Mouse (Mus musculus) left cerebral cortex, postnatal 10 days (tissue): ENCODE measurements around the gene Mettl22. TPM values are rescaled to one million over a fixed set of nuclear protein-coding genes. Genes with fewer than 3 reads are reported as not detected.

Source experiments
- DNase-seq, 2 experiments: peaks; one replicate each; pipeline ENCODE4 v3.0.0; 2021 to 2022; ENCODE audit warnings: low spot score in 2 of 2, mixed read lengths in 1 of 2; ENCODE audit errors: extremely low spot score in 1 of 2
- intact Hi-C: fragments of 180-260 bp; cut with DNase I; formaldehyde crosslinking; loops from one replicate; pipeline ENCODE4 v1.15.1; 2025
- total RNA-seq, 2 experiments: library from RNA; stranded (reverse); gene quantifications; 2 replicates each; pipeline ENCODE4 v1.2.3; 2021

Gene Mettl22
- 10 to 100 TPM; 35.5 to 37.6 TPM for total RNA-seq

DNA sequence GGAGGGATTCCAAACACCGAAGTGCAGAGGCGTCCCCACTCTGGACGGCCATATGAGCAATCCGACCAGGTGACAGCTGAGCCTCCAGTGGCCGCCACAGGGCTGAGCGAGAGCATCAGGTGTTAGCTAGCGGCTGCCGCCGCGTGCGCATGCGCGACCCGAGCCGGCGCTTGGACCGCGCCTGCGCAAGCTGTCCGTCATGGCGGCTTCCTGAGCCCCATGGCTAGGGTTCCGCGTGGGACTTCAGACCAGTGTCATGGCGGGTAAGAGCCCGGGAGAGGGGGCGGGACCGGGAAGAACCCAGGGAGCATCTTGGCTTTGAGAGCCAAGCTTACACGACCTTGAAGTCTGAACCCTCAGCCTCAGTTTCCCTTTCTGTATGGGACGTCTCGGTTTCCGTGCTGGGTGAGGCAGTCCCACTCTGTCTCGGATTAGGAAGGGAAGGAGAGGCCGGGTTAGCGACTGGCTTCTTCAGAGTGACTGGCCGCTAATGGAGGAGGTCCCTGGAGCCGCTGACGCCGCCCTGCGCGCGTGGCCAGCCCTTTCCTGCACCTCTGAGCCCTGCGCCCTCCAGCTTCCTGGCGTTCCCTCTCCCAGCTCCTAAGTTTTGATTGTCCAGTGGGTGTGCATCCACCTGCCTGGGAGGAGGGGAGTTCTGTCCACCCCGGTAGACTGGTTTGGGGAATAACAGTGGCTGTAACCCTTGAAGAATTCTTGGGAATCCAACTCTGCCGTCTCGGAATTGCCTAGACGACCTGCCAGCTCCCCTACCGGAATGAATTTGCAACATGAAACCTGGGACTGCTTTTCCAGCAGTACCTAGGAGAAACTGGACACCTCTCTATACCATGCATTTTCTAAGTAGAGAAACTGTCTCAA, at the start of gene Mettl22:
TSS of gene Mettl22 (plus strand) at position 186 of the 879 bp plus-strand sequence.
- DNase-seq: peak; percentile 86 to 94
- intact Hi-C loops: loop anchor here (5.0 kb wide), 1 partner anchor 59 kb away; no protein-coding TSS in a partner anchor

DNA sequence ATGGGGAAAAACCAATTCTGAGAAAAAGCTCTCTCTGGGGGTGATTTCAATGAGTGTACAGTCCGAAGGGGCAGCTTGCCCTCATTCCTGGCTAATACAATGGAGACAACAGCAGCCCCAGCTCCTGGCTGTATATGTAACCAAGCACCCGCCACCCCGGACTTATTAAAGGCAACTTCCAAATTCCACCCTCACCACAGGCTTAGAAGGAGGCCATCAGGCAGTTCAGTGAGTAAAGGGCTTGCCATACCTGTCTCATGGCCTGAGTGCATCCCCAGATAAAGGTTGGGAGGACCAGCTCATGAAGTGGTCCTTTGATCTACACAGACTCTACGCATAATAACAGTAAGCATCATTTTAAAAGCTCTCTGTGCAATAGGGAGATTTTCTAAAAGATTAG, 49.7 kb upstream of the Mettl22 start:
- intact Hi-C loops: no loop called here
- DNase-seq: no peak

DNA sequence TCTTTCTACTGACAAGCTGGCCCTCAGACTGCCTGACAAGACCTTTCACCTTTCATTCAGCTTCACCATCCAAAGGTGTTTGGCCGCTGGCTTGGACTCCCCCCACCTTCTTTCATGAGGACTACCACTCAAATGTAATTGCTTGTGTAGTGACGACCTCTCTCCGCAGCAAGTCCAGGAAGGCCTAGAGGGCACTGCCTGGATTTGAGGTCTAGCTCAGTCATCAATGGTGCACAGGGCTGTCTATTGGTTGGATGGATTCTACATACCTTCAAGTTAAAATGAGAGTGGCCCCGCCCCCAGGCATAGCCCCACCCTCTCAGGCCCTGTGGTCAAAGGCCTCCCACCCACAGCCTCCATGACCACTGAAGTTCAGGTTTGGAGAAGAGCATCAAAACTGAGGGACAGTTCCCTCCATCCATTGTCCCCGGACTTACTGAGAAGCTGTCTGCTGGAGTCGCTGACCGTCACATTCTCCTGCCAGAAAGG, 46.9 kb upstream of the Mettl22 start:
- intact Hi-C loops: no loop called here
- DNase-seq: no peak

DNA sequence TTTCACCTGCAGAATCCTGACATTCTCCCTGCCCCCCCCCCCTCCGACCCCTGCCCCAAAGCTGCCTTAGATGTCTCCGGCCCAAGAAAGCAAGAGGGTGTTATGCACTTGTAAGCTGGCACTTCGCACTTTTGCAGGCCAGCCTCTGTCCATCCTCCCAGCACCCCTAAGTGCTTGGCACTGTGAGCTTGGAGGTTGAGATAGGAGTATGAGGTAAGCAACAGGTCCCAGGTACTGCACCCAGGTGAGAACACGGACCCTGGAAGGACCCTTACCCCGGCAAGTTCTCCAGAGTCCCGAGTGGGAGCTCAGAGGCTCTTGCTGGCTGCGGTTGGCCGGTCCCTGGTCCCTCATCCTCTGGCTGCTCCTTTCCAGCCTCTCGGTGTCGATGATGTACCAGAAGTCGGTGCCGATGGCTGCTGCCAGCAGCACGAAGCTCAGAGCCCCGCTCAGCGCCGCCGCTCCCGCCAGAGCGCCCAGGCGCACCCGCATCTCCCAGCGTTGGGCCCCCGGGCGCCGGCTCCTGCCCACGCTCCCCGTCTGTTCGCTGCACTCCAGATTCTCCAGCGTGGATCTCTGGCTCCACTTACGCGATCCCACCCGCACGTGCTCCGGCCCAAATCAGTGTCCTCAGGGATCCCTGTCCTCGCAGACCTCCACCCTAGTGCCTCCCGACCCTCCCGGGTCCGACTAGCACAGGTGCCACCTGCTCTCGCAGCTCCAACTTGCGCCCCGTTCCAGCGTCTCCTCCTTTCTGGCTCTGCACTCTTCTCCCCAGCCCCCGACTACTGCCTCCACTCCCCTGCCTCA, 46.2 kb upstream of the Mettl22 start:
- intact Hi-C loops: no loop called here

DNA sequence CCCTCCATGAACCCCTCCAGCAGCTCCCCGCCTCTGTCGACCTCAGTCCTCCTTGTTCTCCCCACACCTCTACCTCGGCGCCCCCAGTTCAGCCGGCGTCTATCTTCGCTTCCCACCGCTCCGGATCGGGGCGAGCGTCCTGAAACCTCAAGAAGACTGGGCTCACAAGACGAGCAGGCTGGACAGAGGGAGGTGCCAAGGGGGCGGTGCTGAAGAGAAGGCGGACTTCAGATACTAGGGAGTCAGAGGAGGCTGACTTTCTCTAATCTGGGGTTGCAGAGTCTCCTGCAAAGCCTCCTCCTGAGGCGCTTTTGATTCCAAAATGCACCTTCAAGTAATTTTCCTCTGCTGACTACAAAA, 45.6 kb upstream of the Mettl22 start, which contains the start of gene Tmem114:
TSS of gene Tmem114 (minus strand) at position 166 of the 360 bp plus-strand sequence.
- intact Hi-C loops: no loop called here
- DNase-seq: peak in 1 of 2 experiments; percentile 38

More for the DNA sequence above, 46.2 kb upstream of the Mettl22 start:
- DNase-seq: peak; percentile 39 to 62

DNA sequence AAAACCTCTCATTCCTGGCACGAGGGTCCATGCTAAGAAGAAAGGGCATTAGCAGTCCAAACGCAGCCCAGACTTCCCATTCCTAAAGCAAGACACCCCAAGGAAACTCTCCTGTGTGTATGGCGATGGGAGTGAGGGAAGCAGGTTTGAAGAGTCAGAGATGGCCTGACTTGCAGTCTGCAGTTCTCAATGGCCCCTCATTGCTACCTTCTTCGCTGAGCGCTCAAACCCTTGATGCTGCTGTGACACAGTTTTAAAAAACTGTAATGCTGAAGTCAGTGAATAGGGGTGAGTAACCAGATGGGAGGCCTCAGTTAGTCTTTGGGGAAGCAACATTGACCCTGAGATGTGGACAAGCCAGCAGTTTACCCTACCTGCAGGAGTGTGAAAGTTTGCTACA, 44.9 kb upstream of the Mettl22 start:
- intact Hi-C loops: no loop called here
- no peak for DNase-seq

DNA sequence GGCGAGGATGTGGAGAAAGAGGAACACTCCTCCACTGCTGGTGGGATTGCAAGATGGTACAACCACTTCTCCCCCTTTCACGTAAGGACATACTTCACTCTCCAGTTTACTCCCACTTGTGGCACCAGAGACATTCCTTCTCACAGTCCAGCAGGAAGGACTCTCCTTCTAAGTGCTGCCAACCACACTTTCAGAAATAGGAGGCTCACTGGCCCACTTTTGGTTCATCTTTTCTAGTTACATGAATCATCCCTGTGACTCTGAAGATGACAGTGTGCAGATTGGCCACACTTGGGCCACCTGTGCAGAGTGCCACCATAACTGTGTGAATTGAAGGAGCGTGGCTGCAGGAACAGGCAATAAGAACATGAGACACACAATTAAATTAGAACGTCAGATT, 41.1 kb upstream of the Mettl22 start:
- intact Hi-C loops: no loop called here
- DNase-seq: no peak

DNA sequence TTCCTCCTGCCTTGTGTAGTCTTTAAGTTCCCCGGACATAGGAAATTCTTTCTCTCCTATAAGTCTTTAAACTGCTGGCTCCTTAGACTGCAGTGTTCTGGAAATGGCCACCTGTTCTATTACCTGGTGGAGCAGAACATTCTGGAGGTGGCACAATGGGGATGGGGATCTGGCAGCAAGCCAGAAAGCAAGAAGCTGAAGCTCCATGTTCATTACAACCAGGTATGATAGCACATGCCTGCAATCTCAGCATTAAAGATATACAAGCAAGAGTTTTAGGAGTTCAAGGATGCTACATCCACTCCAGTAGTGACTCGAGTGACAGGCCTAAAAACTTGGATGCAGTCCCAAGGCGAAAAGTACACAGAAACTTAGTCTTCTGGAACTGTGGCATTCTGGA, 38.0 kb upstream of the Mettl22 start:
- DNase-seq: no peak
- intact Hi-C loops: no loop called here

DNA sequence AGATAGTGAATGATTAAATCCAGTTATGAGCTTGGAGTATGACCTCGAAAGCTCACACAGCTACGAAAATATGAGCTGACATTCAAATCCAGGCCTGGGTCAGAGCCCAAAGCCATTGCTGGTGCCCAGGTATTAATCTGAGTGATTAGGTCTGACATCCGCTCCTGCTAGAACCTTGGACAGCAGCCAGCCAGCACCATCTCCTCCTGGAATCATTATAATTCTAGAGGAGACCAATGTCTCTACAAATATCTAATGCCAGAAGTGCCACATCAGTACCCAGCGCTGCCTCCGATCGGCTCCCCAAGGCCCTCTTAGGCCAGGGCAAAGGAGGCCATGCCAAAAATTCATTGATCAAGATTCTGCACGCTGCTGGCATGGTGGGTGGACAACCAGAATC, 25.7 kb upstream of the Mettl22 start:
- DNase-seq: no peak
- intact Hi-C loops: no loop called here

DNA sequence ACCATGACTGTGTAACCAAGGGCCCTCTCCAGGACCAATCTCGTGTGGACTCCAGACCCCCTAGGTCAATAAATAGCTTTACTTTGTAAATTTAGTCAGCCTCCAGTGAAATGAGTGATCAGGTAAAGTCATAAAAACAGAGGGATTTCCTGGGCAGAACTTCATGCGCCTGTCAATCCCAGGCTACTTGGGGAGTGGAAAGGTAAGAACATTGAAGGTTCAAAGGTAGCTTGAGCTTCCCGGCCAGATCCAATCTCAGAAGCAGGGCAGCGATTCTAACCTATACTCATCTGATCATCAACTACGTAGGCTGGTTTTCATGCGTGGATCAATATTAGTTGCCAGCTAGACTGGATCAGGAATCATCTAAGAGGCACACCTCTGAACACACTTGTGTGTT, 24.3 kb upstream of the Mettl22 start:
- no peak for DNase-seq
- intact Hi-C loops: no loop called here

DNA sequence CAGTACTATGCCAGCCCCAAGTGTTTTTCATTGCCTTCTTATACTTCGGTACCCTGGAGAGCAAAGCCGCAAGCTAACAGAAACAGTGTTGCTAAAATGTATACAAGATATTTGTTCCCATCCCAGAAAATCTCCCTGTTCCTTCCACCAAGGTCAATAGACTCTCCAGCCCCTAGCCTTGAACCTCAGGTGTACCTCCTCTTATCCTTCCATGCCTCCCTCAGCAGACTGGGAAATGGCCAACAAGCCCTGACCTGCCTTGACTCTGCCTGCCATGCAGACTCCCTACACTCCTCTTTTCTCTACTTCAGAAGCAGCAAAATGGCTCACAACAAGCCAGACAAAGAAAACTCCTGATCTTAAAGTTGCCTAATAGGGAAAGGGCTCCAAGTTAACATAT, 17.3 kb upstream of the Mettl22 start:
- intact Hi-C loops: no loop called here

DNA sequence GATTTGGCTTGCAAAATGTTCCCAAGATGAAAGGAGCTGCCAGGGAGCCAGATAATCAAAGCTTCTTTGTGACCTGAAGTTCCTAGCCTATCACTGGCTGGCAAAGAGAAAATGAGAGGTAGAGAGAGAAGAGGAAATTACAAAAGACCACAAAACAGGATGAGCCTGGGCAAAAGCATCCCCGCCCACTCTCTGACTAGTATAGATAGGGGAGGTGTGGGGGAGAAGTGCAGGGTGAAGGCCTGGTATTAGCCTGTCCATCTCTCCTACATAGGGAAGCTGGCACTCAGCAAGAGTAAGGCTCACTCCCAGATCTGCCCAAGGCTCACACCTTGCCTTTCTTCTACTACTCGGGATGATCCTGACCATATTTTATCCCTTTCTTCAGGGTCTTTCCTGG, 15.4 kb upstream of the Mettl22 start:
- DNase-seq: no peak
- intact Hi-C loops: no loop called here

More for the DNA sequence above, 17.3 kb upstream of the Mettl22 start:
- DNase-seq: no peak

DNA sequence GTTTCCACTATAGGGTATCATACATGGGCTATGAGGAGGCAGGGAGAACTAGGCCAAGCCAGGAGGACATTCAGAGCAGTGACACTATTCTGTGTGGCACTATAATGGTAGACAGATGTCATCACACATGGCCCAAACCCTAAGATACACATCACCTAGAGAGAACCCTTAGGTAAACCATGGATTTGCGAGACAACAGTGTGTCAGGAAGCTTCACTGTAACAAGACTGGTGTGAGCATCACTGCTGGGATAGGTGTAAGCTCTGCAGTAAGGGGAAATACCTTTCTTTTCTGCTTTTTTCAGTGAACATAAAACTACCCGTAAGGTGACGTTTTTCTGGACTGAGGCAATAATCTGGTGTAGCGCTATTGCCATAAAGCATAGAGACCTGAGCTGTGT, 12.2 kb upstream of the Mettl22 start:
- intact Hi-C loops: no loop called here
- DNase-seq: no peak

DNA sequence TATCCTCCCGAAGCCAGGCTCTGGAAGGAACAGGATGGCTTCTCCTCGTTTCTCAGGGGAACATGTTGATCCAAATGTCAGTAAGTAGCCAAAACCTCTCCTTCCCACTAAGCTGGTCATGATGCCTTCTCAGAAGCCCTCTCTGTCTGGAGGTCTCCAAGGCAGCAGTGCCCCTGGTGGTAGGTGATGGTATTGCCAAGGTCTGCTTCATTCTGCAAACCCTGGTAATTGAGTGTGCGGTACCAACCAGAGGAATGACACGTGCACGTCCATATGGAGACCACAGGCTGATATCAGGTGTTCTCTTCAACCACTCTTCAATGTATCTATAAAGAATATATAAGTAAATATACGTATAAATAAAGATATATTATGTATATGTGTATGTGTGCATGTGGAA, 11.5 kb upstream of the Mettl22 start:
- peak in 1 of 2 experiments; percentile 50 for DNase-seq
- intact Hi-C loops: no loop called here

DNA sequence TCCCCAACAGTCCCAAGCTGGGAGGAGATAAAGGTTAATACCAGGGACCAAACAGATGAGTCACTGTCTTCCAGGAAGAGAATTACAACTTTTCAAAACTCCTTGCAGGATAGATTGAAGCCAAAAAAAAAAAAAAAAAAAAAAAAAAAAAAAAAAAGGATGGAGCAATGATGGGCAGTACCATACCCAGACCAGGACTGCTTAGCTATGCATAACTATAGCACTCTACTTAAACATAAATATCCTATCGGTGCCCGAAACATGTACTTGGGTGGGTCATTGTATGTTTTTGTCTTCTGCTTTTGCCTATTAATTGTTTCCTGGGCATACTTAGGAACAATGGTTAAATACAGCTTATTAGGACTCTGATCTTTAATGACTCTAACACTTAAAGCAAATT, 456 bp upstream of the Mettl22 start:
- DNase-seq: no peak
- intact Hi-C loops: loop anchor here (5.0 kb wide), 1 partner anchor 58 kb away; no protein-coding TSS in a partner anchor

DNA sequence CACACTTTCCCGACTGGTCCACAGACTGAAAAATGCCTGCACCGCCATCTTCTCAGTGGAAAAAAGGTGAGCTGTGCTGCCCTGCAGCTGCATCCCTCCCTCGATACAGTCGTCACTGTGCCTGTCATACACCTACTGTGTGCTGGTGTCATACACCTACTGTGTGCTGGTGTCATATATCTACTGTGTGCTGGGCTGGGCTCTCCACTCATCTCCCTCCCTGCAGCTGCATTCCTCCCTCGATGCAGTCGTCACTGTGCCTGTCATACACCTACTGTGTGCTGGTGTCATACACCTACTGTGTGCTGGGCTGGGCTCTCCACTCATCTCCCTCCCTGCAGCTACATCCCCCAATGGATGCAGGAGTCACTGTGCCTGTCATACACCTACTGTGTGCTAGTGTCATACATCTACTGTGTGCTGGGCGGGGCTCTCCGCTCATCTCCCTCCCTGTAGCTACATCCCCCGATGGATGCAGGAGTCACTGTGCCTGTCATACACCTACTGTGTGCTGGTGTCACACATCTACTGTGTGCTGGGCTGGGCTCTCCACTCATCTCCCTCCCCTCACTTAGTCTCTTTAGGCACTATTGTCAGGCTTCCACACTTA, 16.9 kb downstream of the Mettl22 start:
- DNase-seq: no peak
- intact Hi-C loops: no loop called here

DNA sequence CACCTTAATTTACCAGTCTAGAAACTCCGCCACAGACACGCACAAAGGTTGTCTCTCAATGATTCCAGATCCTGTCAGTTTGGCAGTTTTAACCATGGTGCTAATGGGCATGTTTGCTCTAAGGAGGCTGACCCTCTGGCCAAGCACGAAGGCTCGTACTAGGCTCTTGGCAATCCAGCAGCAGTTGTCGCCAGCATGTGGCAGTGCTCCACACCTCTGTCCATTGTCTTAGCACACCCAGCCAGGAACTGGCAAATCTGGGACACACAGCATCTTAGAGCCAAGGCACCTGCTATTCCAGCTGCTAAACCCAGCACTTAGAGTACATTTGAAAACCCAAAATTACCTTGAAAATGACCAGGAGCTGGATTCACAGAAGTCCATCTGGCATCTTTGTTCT, 18.8 kb downstream of the Mettl22 start:
- intact Hi-C loops: no loop called here
- no peak for DNase-seq

DNA sequence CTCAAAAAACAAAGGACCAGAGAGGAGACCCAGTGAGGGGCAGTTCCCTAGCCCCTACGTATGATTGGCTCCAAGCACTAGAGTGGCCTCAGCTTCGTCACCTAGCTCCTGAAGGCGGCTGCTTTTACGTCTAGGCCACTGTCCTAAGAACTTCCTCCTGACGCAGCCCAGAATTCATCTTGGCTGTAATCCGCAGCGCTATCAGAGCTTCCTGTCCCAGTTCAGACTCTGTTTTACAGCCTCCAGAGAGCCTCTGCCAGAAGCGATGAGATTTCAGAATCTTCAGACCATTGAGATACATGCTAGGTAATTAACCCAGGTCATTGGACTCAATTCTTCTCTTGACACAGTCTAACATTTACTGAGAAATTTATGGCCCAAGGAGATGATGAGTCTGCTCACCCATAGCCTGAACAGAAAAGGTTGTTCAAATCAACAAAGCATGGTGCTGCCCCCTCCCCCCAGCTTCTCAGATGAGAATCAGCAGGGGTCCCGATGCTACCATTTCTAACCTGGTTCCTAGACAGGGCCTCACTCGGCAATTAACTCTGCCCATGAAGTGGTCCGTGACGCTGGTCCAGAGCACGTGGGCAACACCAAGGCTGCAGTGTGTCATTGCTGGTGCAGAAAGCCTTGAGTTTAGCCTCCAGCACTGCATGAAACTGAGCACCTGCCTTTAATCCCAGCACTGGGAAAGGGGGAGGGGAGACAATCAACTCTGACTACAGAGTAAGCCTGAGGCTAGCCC, 21.3 kb downstream of the Mettl22 start:
- intact Hi-C loops: loop anchor here (5.0 kb wide), 2 partner anchors 85 to 145 kb away; partner anchors contain the start of genes Pmm2 and Tmem186
- no peak for DNase-seq
